Mouse (Mus musculus) liver, adult 2 months (tissue): ENCODE results near the gene Rdm1.
"Not testable (repeated sequence)": the region's sequence is repeated elsewhere in the genome, so short reads cannot be mapped to it uniquely, and the experiment has no call there.

Experiments
- CTCF ChIP-seq: fragments of 200-500 bp; IDR thresholded peaks from 2 replicates; pipeline ENCODE4 v1.5.1; 2011; ENCODE audit warnings: low read depth, low read length, control low read depth
- POLR2A ChIP-seq: fragments of 200-500 bp; IDR thresholded peaks from 2 replicates; pipeline ENCODE4 v1.6.1; 2011; ENCODE audit warnings: low read length, control low read depth; ENCODE audit not compliant: insufficient read depth; ENCODE audit errors: extremely low read depth

DNA sequence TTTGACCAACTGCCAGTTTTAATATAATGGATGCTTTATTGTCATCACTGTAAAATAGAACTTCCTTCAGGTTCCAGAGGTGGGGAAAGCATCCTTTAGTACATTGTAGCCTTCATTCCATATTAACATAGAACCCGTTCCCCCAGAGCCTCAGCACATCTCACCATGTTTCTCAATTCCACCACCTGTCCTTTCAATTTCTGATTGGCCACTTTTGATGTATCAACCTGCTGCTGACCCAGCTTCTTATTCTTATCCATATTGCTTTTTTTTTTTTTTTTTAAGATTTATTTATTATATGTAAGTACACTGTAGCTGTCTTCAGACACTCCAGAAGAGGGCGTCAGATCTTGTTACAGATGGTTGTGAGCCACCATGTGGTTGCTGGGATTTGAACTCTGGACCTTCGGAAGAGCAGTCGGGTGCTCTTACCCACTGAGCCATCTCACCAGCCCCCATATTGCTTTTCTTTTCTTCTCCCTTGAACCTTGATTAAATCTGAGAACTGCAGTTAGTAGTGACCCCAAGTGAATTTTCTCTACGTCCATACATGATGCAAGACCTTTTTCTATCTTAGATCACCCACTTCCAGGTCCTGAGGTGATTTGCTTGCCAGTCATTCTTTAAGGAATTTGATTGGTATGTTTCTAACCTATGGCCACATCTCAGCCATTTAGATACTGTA, 1.9 kb downstream of the Rdm1 start:
- TF ChIP-seq CTCF, POLR2A: not testable (repeated sequence)
